Mouse (Mus musculus) hindbrain, embryonic 14.5 days (tissue): Measurements from ENCODE around the gene Ak1. TPM values are rescaled to one million over a fixed set of nuclear protein-coding genes. Genes with fewer than 3 reads are reported as not detected.

Experiments used
- ATAC-seq: fragments of 200-750 bp; cut with Nextera tagmentation; 2 replicates; pipeline ENCODE4 v1.8.0; 2017; ENCODE audit warnings: moderate number of reproducible peaks, mild to moderate bottlenecking, moderate TSS enrichment, moderate library complexity; ENCODE audit not compliant: low FRiP score
- DNase-seq: peaks from one replicate; pipeline ENCODE4 v3.0.0-alpha.2; 2015; ENCODE audit warnings: low spot score
- H3K27ac ChIP-seq: fragments of 300-500 bp; sonication (generic); 2 replicates; pipeline ENCODE4 v1.5.1; 2014; ENCODE audit warnings: mild to moderate bottlenecking, moderate library complexity
- H3K27me3 ChIP-seq: fragments of 300-500 bp; sonication (generic); 2 replicates; pipeline ENCODE4 v1.6.1; 2014; ENCODE audit warnings: mild to moderate bottlenecking, low read length, mixed read lengths; ENCODE audit not compliant: control insufficient read depth, insufficient read depth
- H3K36me3 ChIP-seq: fragments of 300-500 bp; sonication (generic); replicated peaks from 2 replicates; pipeline ENCODE4 v1.6.1; 2014; ENCODE audit not compliant: control insufficient read depth, insufficient read depth
- H3K4me1 ChIP-seq: fragments of 300-500 bp; sonication (generic); replicated peaks from 2 replicates; pipeline ENCODE4 v1.6.1; 2014; ENCODE audit warnings: antibody characterized with exemption, low read length, mixed read lengths; ENCODE audit not compliant: control insufficient read depth, insufficient read depth
- H3K4me2 ChIP-seq: fragments of 300-500 bp; sonication (generic); replicated peaks from 2 replicates; pipeline ENCODE4 v1.6.1; 2014; ENCODE audit warnings: mild to moderate bottlenecking, moderate library complexity
- H3K4me3 ChIP-seq: fragments of 300-500 bp; sonication (generic); replicated peaks from 2 replicates; pipeline ENCODE4 v1.5.1; 2014; ENCODE audit warnings: mild to moderate bottlenecking, low read length
- H3K9ac ChIP-seq: fragments of 300-500 bp; sonication (generic); 2 replicates; pipeline ENCODE4 v1.6.1; 2014
- H3K9me3 ChIP-seq: fragments of 300-500 bp; sonication (generic); 2 replicates; pipeline ENCODE4 v1.6.1; 2016; ENCODE audit warnings: low read length; ENCODE audit not compliant: control insufficient read depth
- WGBS: fragments of 180-500 bp; shearing (Covaris S2); extraction: QIAGEN DNeasy Blood & Tissue Kit; methylation state at CpG from one replicate; pipeline ENCODE4 v1.1.7; 2014; 5-methylcytosine and 5-hydroxymethylcytosine counted together
- polyA plus RNA-seq: library from polyadenylated mRNA; unstranded; fragments of >200 nt; fragmentation: Nextera tagmentation; extraction: Ambion mirVana; gene quantifications from 2 replicates; pipeline ENCODE4 v1.2.1, GENCODE M21; 2014

The Ak1 gene
- polyA plus RNA-seq, 1 experiment from 2014 or later = 78.1 TPM

GRCm38 (mm10) chr2:32642813-32643212, 21.3 kb downstream of the Ak1 start:
- no peaks in the 10 kb centered on the region for H3K36me3 ChIP-seq
- H3K27ac ChIP-seq = no peak overlapping the region
- no peaks in the 10 kb centered on the region for H3K4me1 ChIP-seq
- H3K9me3 ChIP-seq = no peaks in the 10 kb centered on the region
- DNase-seq (no peak), ATAC-seq (no peak)
- no peak overlapping the region for H3K9ac ChIP-seq
- 68% methylated on average over 7 of the region's 7 CpGs for WGBS
- H3K27me3 ChIP-seq = no peaks in the 10 kb centered on the region
- H3K4me3 ChIP-seq = no peak overlapping the region
- no peak overlapping the region for H3K4me2 ChIP-seq

DNA sequence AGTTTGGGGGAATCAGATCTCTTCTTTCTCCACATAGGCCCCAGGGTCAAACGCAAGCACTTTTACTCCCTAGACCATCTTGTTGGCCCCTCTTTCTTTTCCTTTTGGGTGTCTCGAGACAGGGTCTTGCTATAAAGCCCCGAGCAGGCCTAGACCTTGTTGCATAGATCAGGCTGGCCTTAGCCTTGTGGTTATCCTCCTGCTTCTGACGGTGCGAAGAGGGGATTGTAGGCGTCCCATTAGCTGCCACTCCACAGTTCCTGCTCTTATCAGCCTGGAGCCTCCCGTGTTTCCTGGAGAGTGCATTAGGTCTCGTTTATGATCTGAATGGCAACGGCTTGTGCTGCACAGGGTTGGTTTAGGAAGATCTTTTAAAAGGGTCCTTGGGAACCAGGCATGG, 22.5 kb downstream of the Ak1 start:
- H3K4me2 ChIP-seq = no peak overlapping the region
- no peaks in the 10 kb centered on the region for H3K27me3 ChIP-seq
- 84% methylated on average over 9 of the region's 9 CpGs for WGBS
- no peaks in the 10 kb centered on the region for H3K9me3 ChIP-seq
- H3K27ac ChIP-seq = no peak overlapping the region
- no peaks in the 10 kb centered on the region for H3K36me3 ChIP-seq
- no peak overlapping the region for H3K4me3 ChIP-seq
- DNase-seq (no peak), ATAC-seq (no peak)
- no peaks in the 10 kb centered on the region for H3K4me1 ChIP-seq
- H3K9ac ChIP-seq = no peak overlapping the region

- H3K4me1 ChIP-seq = no peaks in the 10 kb centered on the region
- H3K9ac ChIP-seq = no peak overlapping the region
- H3K27ac ChIP-seq = no peak overlapping the region
- ATAC-seq = no peak
- H3K4me3 ChIP-seq = no peak overlapping the region
- no peak for DNase-seq
- H3K36me3 ChIP-seq = no peaks in the 10 kb centered on the region
- no peaks in the 10 kb centered on the region for H3K9me3 ChIP-seq
- no peak overlapping the region for H3K4me2 ChIP-seq
- H3K27me3 ChIP-seq = no peaks in the 10 kb centered on the region
- 86% methylated on average over 8 of the region's 8 CpGs for WGBS
Observed at GRCm38 (mm10) chr2:32644799-32645475, 23.4 kb downstream of the Ak1 start.

- Histone ChIP-seq H3K9me3 (no peaks in the 10 kb centered on the region), H3K27ac (no peak overlapping the region), H3K36me3 (no peaks in the 10 kb centered on the region), H3K9ac (no peak overlapping the region), H3K4me3 (no peak overlapping the region), H3K27me3 (no peaks in the 10 kb centered on the region), H3K4me1 (no peaks in the 10 kb centered on the region), H3K4me2 (no peak overlapping the region)
- DNase-seq (no peak), ATAC-seq (no peak)
- 60% methylated on average over 3 of the region's 3 CpGs for WGBS
Observed at GRCm38 (mm10) chr2:32645647-32646046, 24.1 kb downstream of the Ak1 start.

- 58% methylated on average over 31 of the region's 31 CpGs for WGBS
- H3K9me3 ChIP-seq = no peaks in the 10 kb centered on the region
- peak within 1 kb of the TSS; percentile 2; the same call in 1 of the 2 replicates for H3K9ac ChIP-seq
- peak within 1 kb of the TSS; percentile 25; the same call in 1 of the 2 replicates for H3K4me2 ChIP-seq
- H3K4me1 ChIP-seq = no peaks in the 10 kb centered on the region
- H3K36me3 ChIP-seq = no peaks in the 10 kb centered on the region
- no peaks in the 10 kb centered on the region for H3K27me3 ChIP-seq
- DNase-seq = no peak
- H3K4me3 ChIP-seq = peak within 1 kb of the TSS; percentile 26
- H3K27ac ChIP-seq = peak within 1 kb of the TSS; percentile 43; the same call in 1 of the 2 replicates
- no peak for ATAC-seq
Observed at GRCm38 (mm10) chr2:32646379-32647056, 25.0 kb downstream of the Ak1 start, which contains the start of gene Eng. Gene Eng (plus strand): TSS chr2:32646595.

DNA sequence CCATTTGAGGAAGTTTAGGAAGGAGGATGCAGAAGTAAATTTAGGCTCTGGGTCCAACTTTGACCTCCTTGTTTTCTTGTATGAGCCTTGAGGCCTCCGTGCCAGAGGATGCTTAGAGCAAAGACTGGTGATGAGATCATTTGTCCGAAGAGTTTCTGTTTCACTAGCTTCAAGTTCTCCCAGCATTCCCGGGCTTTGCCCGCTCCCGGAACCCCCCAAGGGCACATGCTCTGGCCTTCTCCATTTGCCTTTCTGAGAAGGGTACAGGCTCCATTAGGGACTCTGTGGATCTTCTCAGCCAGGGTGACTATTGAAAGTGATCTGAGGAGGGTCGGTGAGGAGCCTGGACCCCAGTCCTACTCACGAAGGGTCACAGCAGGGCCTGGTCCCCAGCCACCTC, 25.8 kb downstream of the Ak1 start:
- no peaks in the 10 kb centered on the region for H3K27me3 ChIP-seq
- H3K4me3 ChIP-seq = peak overlapping the region; percentile 26
- H3K9ac ChIP-seq = no peak overlapping the region
- H3K27ac ChIP-seq = no peak overlapping the region; the same call in 1 of the 2 replicates
- 91% methylated on average over 7 of the region's 7 CpGs for WGBS
- DNase-seq = no peak
- no peak for ATAC-seq
- no peaks in the 10 kb centered on the region for H3K4me1 ChIP-seq
- no peaks in the 10 kb centered on the region for H3K36me3 ChIP-seq
- no peaks in the 10 kb centered on the region for H3K9me3 ChIP-seq
- peak overlapping the region; percentile 25; the same call in 1 of the 2 replicates for H3K4me2 ChIP-seq

DNA sequence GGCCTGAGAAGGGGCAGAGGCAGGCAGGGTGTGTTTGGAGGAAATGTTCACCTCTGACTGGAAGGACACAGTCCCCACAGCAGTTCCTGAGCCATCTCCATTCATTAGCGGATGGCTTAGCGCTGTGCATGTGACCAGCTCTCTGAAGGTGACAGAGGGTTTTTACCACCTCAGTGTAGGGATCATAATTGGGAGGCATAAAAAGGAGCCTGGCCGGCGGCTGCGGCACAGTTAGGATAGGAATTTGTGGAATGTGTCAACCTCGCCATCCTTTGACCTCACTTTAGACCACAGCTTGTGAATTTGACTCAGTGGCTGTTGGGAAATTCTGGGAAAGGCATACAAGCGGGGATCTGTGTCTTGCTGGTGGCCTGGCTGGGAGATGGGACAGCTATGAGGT, 32.2 kb downstream of the Ak1 start:
- H3K4me1 ChIP-seq = no peaks in the 10 kb centered on the region
- H3K4me3 ChIP-seq = no peak overlapping the region
- no peak overlapping the region for H3K4me2 ChIP-seq
- ATAC-seq = no peak
- no peak overlapping the region for H3K9ac ChIP-seq
- no peak for DNase-seq
- H3K27ac ChIP-seq = no peak overlapping the region
- WGBS = 53% methylated on average over 7 of the region's 7 CpGs
- no peaks in the 10 kb centered on the region for H3K9me3 ChIP-seq
- no peaks in the 10 kb centered on the region for H3K27me3 ChIP-seq
- H3K36me3 ChIP-seq = no peaks in the 10 kb centered on the region

- H3K4me3 ChIP-seq = no peak overlapping the region
- WGBS = 76% methylated on average over 14 of the region's 14 CpGs
- no peaks in the 10 kb centered on the region for H3K27me3 ChIP-seq
- no peaks in the 10 kb centered on the region for H3K9me3 ChIP-seq
- H3K27ac ChIP-seq = peak overlapping the region; percentile 16; the same call in 1 of the 2 replicates
- no peaks in the 10 kb centered on the region for H3K36me3 ChIP-seq
- H3K4me1 ChIP-seq = no peaks in the 10 kb centered on the region
- no peak overlapping the region for H3K9ac ChIP-seq
- no peak overlapping the region for H3K4me2 ChIP-seq
- ATAC-seq (no peak), DNase-seq (no peak)
Observed at GRCm38 (mm10) chr2:32654743-32655393, 33.3 kb downstream of the Ak1 start.

- Histone ChIP-seq H3K4me2 (no peak overlapping the region), H3K27ac (no peak overlapping the region), H3K36me3 (no peaks in the 10 kb centered on the region), H3K4me3 (no peak overlapping the region), H3K9me3 (no peaks in the 10 kb centered on the region), H3K9ac (no peak overlapping the region), H3K27me3 (no peaks in the 10 kb centered on the region), H3K4me1 (no peaks in the 10 kb centered on the region)
- ATAC-seq = no peak
- 83% methylated on average over 3 of the region's 3 CpGs for WGBS
- no peak for DNase-seq
Observed at GRCm38 (mm10) chr2:32655394-32655744, 33.8 kb downstream of the Ak1 start.
